Mouse (Mus musculus) CD4-positive naive resting alpha-beta T cell, adult 76 days (primary cell): ENCODE measurements around the gene Dis3. TPM values are rescaled to one million over a fixed set of nuclear protein-coding genes. Genes with fewer than 3 reads are reported as not detected.

ENCODE experiments used
- total RNA-seq: library from RNA; stranded (reverse); gene quantifications from one replicate; pipeline ENCODE4 v1.2.4, GENCODE M21; 2023

Dis3 gene
- total RNA-seq: 28.1 TPM

DNA sequence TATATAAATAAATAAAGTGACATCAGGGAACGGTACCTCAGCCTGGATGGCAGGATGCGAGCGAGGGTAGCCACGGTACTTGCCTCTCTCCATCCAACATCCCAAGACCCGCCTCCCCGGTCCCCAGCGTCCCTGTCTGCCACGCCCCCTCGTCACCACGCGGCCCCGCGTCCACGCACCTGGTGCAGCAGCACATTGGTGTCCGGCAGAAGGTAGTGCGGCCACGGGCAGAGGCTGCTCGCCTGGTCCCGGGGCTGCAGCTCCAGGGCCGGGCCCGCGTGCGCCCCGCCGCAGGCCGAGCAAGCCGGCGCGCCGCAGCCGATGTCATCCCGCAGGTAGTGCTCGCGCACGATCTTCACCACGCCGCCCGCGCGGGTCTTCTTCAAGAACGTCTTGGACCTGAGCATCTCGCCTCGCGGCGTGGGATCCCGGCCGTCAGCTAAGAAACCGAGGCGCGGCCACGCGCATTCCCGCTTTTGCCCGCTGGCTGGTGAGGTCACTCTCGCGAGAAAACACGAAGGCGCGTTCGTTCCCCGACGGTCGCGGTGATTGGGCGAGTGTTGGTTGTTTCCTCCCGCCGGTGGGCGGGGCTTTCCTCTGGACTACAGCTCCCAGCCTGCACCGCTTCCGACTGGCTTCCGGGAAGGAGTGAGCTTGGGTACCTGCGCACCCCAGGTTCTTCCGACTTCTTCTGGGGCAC, at the start of gene Dis3, which contains the start of gene Pibf1:
TSS of gene Dis3 (minus strand) at position 504 of the 700 bp plus-strand sequence.
TSS of gene Pibf1 (plus strand) at position 158 of the 700 bp plus-strand sequence.

DNA sequence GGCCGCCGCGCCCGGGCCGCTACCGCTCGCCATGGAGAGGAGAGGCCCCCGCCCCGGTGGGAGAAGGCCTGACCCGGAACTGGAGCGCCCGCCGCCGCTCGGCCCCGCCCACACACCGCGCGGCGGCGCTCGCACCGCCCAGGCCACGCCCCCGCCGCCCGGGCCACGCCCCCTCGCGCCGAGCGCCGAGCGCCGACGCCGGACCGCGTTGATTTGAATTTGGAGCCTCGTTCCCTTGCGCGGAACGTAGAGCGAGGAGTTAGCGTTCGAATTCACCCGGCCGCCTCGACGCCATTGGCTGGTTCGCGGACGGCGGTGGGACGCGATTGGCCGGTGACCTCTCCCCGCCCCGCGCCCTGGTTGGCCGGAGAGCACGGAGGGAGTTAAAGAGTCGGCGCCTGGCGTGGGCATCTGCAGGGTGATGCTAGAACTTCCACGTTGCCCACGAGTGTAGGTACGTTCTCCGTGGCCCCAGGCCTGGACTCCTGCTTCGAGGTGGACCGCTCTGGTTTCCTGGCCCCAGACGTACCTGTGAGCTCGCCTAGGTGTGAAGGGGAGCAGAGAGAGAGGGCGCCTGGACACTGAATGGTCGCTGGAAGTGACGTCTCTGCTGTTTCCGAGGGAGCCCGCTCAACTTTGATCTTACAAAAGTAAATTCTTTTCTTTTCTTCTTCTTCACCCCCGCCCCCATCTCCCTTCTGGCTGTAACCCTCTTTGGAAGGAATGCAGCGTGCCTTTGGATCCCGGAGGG, 53.4 kb downstream of the Dis3 start, which contains the start of the genes Mzt1 and Bora:
TSS of gene Mzt1 (minus strand) at position 104 of the 751 bp plus-strand sequence.
TSS of gene Bora (plus strand) at position 192 of the 751 bp plus-strand sequence.

Other genes starting within 250 kb of the Dis3 start
- 2.6 TPM for gene Rpl36a-ps1, start 105.5 kb downstream of the Dis3 start, total RNA-seq
- 37.0 TPM for gene Mzt1, start 53.6 kb downstream of the Dis3 start, total RNA-seq
- gene Bora, start 53.5 kb downstream of the Dis3 start, total RNA-seq: 14.0 TPM
- 24.1 TPM for gene Pibf1, start 346 bp downstream of the Dis3 start, total RNA-seq
- 0.41 TPM for gene Klf5, start 198.9 kb upstream of the Dis3 start, total RNA-seq